Mouse (Mus musculus): Measurements from ENCODE around the gene Cep19.

Cep19 gene

GRCm38 (mm10) chr16:32143766-32144165 is 44.2 kb downstream of the Cep19 start:
- DNase-seq (ENCODE audit: low read depth, low spot score), result no peak

GRCm38 (mm10) chr16:32144592-32144991 is 45.0 kb downstream of the Cep19 start:
- no peak for DNase-seq (ENCODE audit: low read depth, low spot score)

- DNase-seq (ENCODE audit: low read depth, low spot score), result peak; percentile 38
These were observed 48.1 kb downstream of the Cep19 start for GRCm38 (mm10) chr16:32147589-32148207.

GRCm38 (mm10) chr16:32153976-32154375 is 54.4 kb downstream of the Cep19 start:
- DNase-seq (ENCODE audit: low read depth, low spot score), result no peak

- DNase-seq (ENCODE audit: low read depth, low spot score), result no peak
These were observed 54.8 kb downstream of the Cep19 start for GRCm38 (mm10) chr16:32154437-32154836.

- DNase-seq (ENCODE audit: low read depth, low spot score), result no peak
These were observed 57.1 kb downstream of the Cep19 start for GRCm38 (mm10) chr16:32156719-32157118.

- DNase-seq (ENCODE audit: low read depth, low spot score), result no peak
These were observed 57.8 kb downstream of the Cep19 start for GRCm38 (mm10) chr16:32157369-32157768.
